Mouse (Mus musculus) spleen, adult 10 weeks (tissue): Measurements from ENCODE around the gene Sh3rf3. TPM values are rescaled to one million over a fixed set of nuclear protein-coding genes. Genes with fewer than 3 reads are reported as not detected.

Experiments
- polyA plus RNA-seq: library from polyadenylated mRNA; stranded (reverse); fragments of 350-450 nt; fragmentation: Illumina TruSeq; extraction: RNeasy Lipid Tissue Mini Kit (QIAGEN cat#74804); gene quantifications from one replicate; pipeline ENCODE4 v1.2.3, GENCODE M21; 2015; ENCODE audit warnings: low replicate concordance; ENCODE audit not compliant: insufficient read depth

Gene Sh3rf3
- 0.79 TPM for polyA plus RNA-seq

GRCm38 (mm10) chr10:58813081-58813800 is at the start of gene Sh3rf3:
TSS of gene Sh3rf3 (plus strand) at chr10:58813359.

Other genes starting within 250 kb of the Sh3rf3 start
- 0.61 TPM for gene Edar, start 137.7 kb upstream of the Sh3rf3 start, polyA plus RNA-seq
- not detected for gene Gm17542, start 95.1 kb upstream of the Sh3rf3 start, polyA plus RNA-seq